Mouse (Mus musculus) kidney, postnatal 0 days (tissue): Measurements from ENCODE around the gene Atf6. TPM values are rescaled to one million over a fixed set of nuclear protein-coding genes. Genes with fewer than 3 reads are reported as not detected.

Source experiments
- ATAC-seq: fragments of 200-750 bp; cut with Nextera tagmentation; replicated peaks from 2 replicates; pipeline ENCODE4 v1.8.0; 2017; ENCODE audit warnings: low read depth, moderate number of reproducible peaks, moderate TSS enrichment, moderate library complexity; ENCODE audit not compliant: low FRiP score
- DNase-seq: peaks from one replicate; pipeline ENCODE4 v3.0.0-alpha.2; 2016; ENCODE audit warnings: low spot score
- H3K27ac ChIP-seq: fragments of 300-500 bp; sonication (generic); 2 replicates; pipeline ENCODE4 v1.5.1; 2014; ENCODE audit warnings: mild to moderate bottlenecking
- H3K27me3 ChIP-seq: fragments of 300-500 bp; sonication (generic); 2 replicates; pipeline ENCODE4 v1.6.1; 2014; ENCODE audit warnings: low read length, mixed read lengths; ENCODE audit not compliant: insufficient read depth
- H3K36me3 ChIP-seq: fragments of 300-500 bp; sonication (generic); 2 replicates; pipeline ENCODE4 v1.6.1; 2014; ENCODE audit warnings: low read length, mixed read lengths; ENCODE audit not compliant: insufficient read depth
- H3K4me1 ChIP-seq: fragments of 300-500 bp; sonication (generic); replicated peaks from 2 replicates; pipeline ENCODE4 v1.6.1; 2014; ENCODE audit warnings: antibody characterized with exemption, low read length, mixed read lengths; ENCODE audit not compliant: insufficient read depth
- H3K4me2 ChIP-seq: fragments of 300-500 bp; sonication (generic); 2 replicates; pipeline ENCODE4 v1.6.1; 2014; ENCODE audit warnings: mild to moderate bottlenecking, low read length, moderate library complexity, mixed read lengths
- H3K4me3 ChIP-seq: fragments of 300-500 bp; sonication (generic); replicated peaks from 2 replicates; pipeline ENCODE4 v1.5.1; 2014; ENCODE audit warnings: low read depth, low read length
- H3K9ac ChIP-seq: fragments of 300-500 bp; sonication (generic); 2 replicates; pipeline ENCODE4 v1.6.1; 2014; ENCODE audit warnings: low read depth, low read length
- H3K9me3 ChIP-seq: fragments of 300-500 bp; sonication (generic); replicated peaks from 2 replicates; pipeline ENCODE4 v1.6.1; 2016; ENCODE audit warnings: low read length, inconsistent platforms, mixed read lengths
- CTCF ChIP-seq: IDR thresholded peaks from 2 replicates; pipeline ENCODE4 v1.5.1; 2016; ENCODE audit warnings: antibody characterized with exemption, low read depth, mild to moderate bottlenecking, moderate library complexity
- WGBS: fragments of 180-500 bp; shearing (Covaris S2); extraction: QIAGEN DNeasy Blood & Tissue Kit; methylation state at CpG from one replicate; pipeline ENCODE4 v1.1.7; 2014; 5-methylcytosine and 5-hydroxymethylcytosine counted together
- polyA plus RNA-seq: library from polyadenylated mRNA; unstranded; fragments of >200 nt; fragmentation: Nextera tagmentation; extraction: Ambion mirVana; gene quantifications from 2 replicates; pipeline ENCODE4 v1.2.1, GENCODE M21; 2015

The Atf6 gene
- polyA plus RNA-seq, 1 experiment from 2014 or later = 8.6 TPM

DNA sequence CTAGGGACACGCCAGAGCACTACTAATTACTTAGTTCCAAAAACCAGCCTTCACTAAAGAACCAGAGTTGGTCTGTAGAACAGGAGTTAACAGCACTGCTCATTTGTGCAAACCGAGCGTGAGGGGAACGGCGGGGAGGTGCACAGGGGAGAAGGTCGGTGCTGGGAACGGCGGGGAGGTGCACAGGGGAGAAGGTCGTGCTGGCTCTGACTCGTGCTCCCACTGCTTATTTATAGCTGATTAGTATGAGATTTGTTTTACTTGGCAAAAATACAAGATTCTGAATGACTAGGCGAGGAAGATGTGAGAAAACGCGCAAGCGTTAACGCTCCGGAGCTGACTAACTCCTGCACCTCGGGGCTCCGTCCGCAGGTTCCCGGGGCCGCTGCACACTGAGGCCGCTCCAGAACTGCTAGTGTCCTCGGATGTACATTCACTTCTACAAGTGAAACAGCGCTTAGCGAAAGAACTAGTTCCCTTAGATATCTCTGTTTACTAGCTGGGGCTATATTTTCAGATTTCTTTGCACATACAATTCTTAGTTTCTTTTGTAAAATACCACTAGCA lies 96.1 kb downstream of the Atf6 start:
- Histone ChIP-seq H3K27me3 (no peaks in the 10 kb centered on the region), H3K9ac (no peak overlapping the region), H3K9me3 (no peaks in the 10 kb centered on the region), H3K4me2 (peak overlapping the region; percentile 44), H3K36me3 (no peaks in the 10 kb centered on the region), H3K4me1 (no peaks in the 10 kb centered on the region), H3K27ac (no peak overlapping the region), H3K4me3 (no peak overlapping the region)
- ATAC-seq (no peak), DNase-seq (peak; percentile 61)
- no peak for TF ChIP-seq CTCF
- 44% methylated on average over 25 of the region's 25 CpGs for WGBS

DNA sequence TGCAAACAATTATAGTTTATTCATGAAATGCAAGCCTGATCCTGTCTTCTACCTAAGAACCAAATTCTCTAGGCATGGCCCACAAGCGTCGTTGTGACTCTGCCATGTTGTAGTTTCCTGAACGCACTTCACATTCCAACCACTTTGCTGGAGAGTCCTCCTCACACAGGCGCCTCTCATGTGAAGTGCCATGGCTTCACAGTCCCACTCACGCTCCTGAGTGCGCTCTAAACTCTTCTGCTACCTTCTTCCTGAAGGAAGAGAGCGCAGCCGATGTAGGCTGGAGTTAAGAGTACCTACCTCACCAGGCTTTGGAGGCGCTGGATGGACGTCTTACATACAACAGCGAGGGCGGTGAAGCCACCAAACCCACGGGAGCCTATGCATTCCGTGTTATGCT lies 96.9 kb downstream of the Atf6 start:
- no peak overlapping the region for H3K4me3 ChIP-seq
- ATAC-seq (no peak), DNase-seq (no peak)
- no peak overlapping the region for H3K9ac ChIP-seq
- H3K4me1 ChIP-seq = no peaks in the 10 kb centered on the region
- H3K4me2 ChIP-seq = no peak overlapping the region
- H3K27ac ChIP-seq = no peak overlapping the region
- no peaks in the 10 kb centered on the region for H3K27me3 ChIP-seq
- no peaks in the 10 kb centered on the region; the same call in 1 of the 2 replicates for H3K36me3 ChIP-seq
- 85% methylated on average over 14 of the region's 14 CpGs for WGBS
- peak; percentile 6; the same call in 1 of the 2 replicates for TF ChIP-seq CTCF
- H3K9me3 ChIP-seq = no peaks in the 10 kb centered on the region

DNA sequence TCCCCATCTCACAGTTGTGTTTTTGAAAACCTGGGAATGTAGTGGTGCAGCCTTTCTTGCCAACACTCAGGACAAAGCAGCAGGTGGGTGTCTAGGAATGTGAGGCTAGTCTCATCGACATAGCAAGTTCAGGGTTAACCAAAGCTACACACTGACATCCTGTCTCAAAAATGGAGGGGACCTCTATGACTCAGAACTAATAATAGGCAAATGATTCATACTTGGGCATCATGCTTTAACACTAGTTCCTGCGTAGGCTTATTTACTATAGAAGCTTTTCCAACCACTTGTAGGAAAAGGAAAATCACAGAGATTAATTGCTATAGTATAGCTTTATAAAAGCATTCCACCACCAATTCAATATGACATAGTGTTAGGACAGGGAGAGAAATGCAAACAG lies 100.6 kb downstream of the Atf6 start:
- peak; percentile 42 for DNase-seq

DNA sequence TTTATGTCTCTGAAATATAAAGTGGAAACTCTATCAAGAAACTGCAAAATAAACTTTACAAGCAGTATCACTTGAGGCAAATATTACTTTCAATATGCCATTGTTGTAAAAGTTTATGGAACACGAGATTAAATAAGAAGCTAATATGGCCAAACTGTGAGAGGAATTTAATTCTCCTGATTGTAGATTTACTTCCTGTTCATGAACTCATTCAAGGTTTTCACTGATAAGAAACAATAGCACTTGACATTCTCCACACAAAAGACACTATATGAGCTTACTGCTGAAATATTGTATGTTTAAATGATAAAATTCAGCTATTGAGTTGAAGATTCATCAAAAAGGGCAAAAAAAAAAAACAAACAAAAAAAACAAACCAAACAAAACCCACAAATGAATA lies 102.8 kb downstream of the Atf6 start:
- H3K4me3 ChIP-seq = no peak overlapping the region
- WGBS = 84% methylated on average over 1 of the region's 1 CpGs
- DNase-seq (no peak), ATAC-seq (no peak)
- H3K27me3 ChIP-seq = no peaks in the 10 kb centered on the region
- no peaks in the 10 kb centered on the region; the same call in 1 of the 2 replicates for H3K36me3 ChIP-seq
- no peaks in the 10 kb centered on the region for H3K9me3 ChIP-seq
- no peaks in the 10 kb centered on the region for H3K4me1 ChIP-seq
- H3K4me2 ChIP-seq = no peak overlapping the region
- H3K9ac ChIP-seq = no peak overlapping the region
- no peak for TF ChIP-seq CTCF
- H3K27ac ChIP-seq = no peak overlapping the region

More for the DNA sequence above, 100.6 kb downstream of the Atf6 start:
- TF ChIP-seq CTCF = no peak
- Histone ChIP-seq H3K9me3 (no peaks in the 10 kb centered on the region), H3K27me3 (no peaks in the 10 kb centered on the region), H3K9ac (no peak overlapping the region), H3K4me2 (no peak overlapping the region), H3K4me3 (no peak overlapping the region), H3K27ac (no peak overlapping the region), H3K36me3 (no peaks in the 10 kb centered on the region; the same call in 1 of the 2 replicates), H3K4me1 (no peaks in the 10 kb centered on the region)
- 65% methylated on average over 2 of the region's 2 CpGs for WGBS
- no peak for ATAC-seq

DNA sequence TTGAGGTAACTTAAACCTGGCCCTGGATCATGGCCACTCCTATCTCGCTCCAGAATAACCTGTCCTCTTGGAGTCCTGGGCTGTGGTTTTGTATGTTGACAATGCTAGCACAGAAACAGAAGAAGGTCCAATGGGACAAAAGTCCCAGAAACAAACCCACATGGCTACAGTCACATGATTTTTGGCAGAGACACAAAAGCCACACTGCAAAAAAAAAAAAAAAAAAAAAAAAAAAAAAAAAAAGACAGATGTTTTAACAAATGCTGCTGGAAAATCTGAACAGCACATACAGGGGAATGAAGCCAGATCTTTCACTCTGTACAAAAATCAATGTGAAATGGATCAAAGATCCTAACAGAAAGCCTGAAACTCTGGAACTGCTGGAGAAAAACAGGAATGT lies 105.9 kb downstream of the Atf6 start:
- WGBS = 98% methylated on average over 1 of the region's 1 CpGs
- DNase-seq (no peak), ATAC-seq (no peak)
- Histone ChIP-seq H3K9ac (no peak overlapping the region), H3K4me2 (no peak overlapping the region), H3K4me3 (no peak overlapping the region), H3K27ac (no peak overlapping the region), H3K9me3 (no peaks in the 10 kb centered on the region), H3K4me1 (no peaks in the 10 kb centered on the region), H3K36me3 (no peaks in the 10 kb centered on the region; the same call in 1 of the 2 replicates), H3K27me3 (no peaks in the 10 kb centered on the region)
- TF ChIP-seq CTCF = no peak

DNA sequence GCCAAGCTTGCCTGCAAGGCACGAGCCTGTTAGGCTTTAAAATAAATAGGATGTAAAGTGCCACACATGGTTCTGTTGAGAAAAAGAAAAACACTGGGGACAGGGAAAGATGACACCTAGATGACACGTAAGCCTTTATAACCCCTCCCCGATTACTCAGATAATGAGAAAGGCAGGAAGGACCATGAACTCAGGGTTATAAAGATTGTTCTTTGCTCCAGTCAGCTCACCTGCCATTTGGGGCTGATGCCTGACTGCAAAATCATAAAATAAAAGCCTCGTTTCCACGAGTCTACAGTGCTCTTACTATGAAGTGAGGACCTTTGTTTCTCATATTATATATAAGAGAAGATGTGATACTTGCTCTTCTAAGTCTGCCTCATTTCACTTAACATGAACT lies 114.0 kb downstream of the Atf6 start:
- H3K27me3 ChIP-seq = no peaks in the 10 kb centered on the region
- no peaks in the 10 kb centered on the region for H3K4me1 ChIP-seq
- H3K4me3 ChIP-seq = no peak overlapping the region
- no peak overlapping the region for H3K9ac ChIP-seq
- 52% methylated on average over 5 of the region's 5 CpGs for WGBS
- H3K27ac ChIP-seq = no peak overlapping the region
- ATAC-seq (no peak), DNase-seq (no peak)
- H3K36me3 ChIP-seq = no peaks in the 10 kb centered on the region
- no peak overlapping the region for H3K4me2 ChIP-seq
- H3K9me3 ChIP-seq = no peaks in the 10 kb centered on the region
- TF ChIP-seq CTCF = no peak

DNA sequence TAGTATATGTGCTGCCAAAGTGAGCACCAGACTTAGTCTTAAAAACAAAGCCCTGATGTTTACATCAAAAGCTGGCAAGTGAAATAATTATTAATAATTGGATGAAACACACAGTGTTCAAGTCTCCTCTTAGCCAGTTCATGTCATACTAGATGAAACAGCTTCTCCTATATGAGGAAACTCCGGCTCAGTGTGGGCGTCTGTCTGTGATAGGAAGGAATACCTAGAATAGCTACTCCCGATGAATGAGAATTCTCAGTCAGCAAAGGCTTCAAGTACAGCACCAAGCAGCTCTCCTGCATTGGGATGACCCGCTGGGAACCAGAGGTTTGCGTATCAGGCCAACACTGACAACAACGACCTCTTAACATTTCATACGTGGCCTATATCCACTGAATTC lies 115.8 kb downstream of the Atf6 start:
- ATAC-seq (no peak), DNase-seq (no peak)
- no peak for TF ChIP-seq CTCF
- Histone ChIP-seq H3K4me1 (no peaks in the 10 kb centered on the region), H3K9ac (no peak overlapping the region), H3K36me3 (no peaks in the 10 kb centered on the region), H3K4me2 (no peak overlapping the region), H3K9me3 (no peaks in the 10 kb centered on the region), H3K4me3 (no peak overlapping the region), H3K27me3 (no peaks in the 10 kb centered on the region), H3K27ac (no peak overlapping the region)
- 91% methylated on average over 7 of the region's 7 CpGs for WGBS
